Mouse (Mus musculus) cerebellum, postnatal 14 days (tissue): ENCODE results near the gene Gtf2b.

Source experiments
- DNase-seq, 2 experiments: peaks; one replicate each; pipeline ENCODE4 v3.0.0; 2021; ENCODE audit warnings: mixed read lengths in 2 of 2

Gtf2b gene

GRCm38 (mm10) chr3:142823606-142824005 is 58.8 kb downstream of the Gtf2b start:
- no peak for DNase-seq

- no peak for DNase-seq
These were observed 61.8 kb downstream of the Gtf2b start for GRCm38 (mm10) chr3:142826449-142827146.

DNA sequence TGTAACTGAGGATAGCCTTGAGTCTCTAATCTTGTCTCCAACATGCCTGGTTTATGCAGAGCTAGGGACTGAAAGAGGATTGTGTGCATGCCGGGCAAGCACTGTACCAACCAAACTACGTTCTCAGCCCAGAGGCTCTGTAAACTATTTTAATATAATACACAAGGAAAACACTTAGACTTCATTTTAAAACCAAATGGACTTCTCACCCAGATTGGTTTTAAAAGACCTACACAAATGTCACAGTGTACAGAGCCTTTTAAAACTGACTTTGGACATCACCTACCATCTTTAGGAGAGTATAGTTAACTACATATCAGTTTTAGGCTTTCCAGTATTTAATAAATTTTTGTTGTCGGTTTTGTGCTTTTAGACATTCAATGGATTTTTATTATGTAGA is 68.1 kb downstream of the Gtf2b start:
- no peak for DNase-seq
